ENCODE assay signal across 13 mouse cellular contexts in the genomic region with DNA sequence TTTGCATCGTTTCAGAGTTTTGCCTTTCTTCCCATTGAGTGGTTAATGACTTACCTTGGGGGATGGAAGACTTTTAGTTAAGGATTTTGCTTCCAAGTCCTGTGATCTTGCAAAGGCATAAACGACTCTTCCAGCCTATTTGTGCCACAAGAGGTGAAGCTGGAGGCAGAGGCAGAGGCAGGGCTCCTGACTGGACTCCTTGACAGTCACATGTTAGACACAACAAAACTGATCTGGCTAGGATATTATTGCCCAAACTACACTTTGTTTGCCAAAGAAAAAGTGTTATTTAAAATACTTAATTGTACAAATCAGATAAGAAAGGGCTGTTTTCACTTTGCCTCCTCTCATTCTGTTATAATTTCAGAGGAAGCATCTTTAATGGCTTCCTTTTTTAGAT. TPM values are rescaled to one million over a fixed set of nuclear protein-coding genes. Genes with fewer than 3 reads are reported as not detected.
DNase-seq lines count a peak whose midpoint lies in the region; ATAC-seq and TF ChIP-seq lines count a peak whose summit lies in the region.
"Had no signal": no experiment of that assay in that cellular context is flagged by ENCODE, and none has a peak within 500 bp of the region (broad histone marks: within the 10 kb centered on the region; RNA-seq: fewer than 3 reads in every experiment).

No protein-coding gene starts in this region.

- no peak for TF ChIP-seq POLR2A in bone marrow, adult 2 months (IDR thresholded peaks at IDR 0.05; ENCODE audit: borderline replicate concordance, control insufficient read depth, low read depth, low read length)

- no peaks in the 10 kb centered on the region for H3K36me3 ChIP-seq in heart, embryonic 13.5 days
- no peaks in the 10 kb centered on the region for H3K36me3 ChIP-seq in lung, embryonic 15.5 days
- peaks cover 26% of the 10 kb centered on the region for H3K36me3 ChIP-seq in liver, embryonic 12.5 days
- H3K36me3 ChIP-seq: hindbrain, embryonic 13.5 days had no signal

- DNase-seq in heart, adult 11 months = no peak
- no peak for DNase-seq in lung, adult 18-20 months
- DNase-seq in embryo, embryonic 10 days (ENCODE audit: low spot score) = no peak
- DNase-seq in retina, postnatal 1 day = no peak
- DNase-seq: cerebellum, adult 11 months; embryo, embryonic 11 days had no signal

- no peaks in the 10 kb centered on the region for H3K27me3 ChIP-seq in heart, embryonic 13.5 days (replicated peaks)
- no peaks in the 10 kb centered on the region for H3K27me3 ChIP-seq in lung, embryonic 15.5 days
- no peaks in the 10 kb centered on the region for H3K27me3 ChIP-seq in liver, embryonic 12.5 days (replicated peaks)
- H3K27me3 ChIP-seq: hindbrain, embryonic 13.5 days; Patski had no signal

- ATAC-seq in heart, embryonic 13.5 days (ENCODE audit: extremely low read depth, insufficient number of reproducible peaks, low FRiP score, low TSS enrichment) = no peak
- ATAC-seq in lung, embryonic 15.5 days (ENCODE audit: borderline replicate concordance, extremely low read depth, low FRiP score, low TSS enrichment) = no peak
- ATAC-seq in liver, embryonic 12.5 days = no peak
- ATAC-seq: Patski had no signal

- no peak for TF ChIP-seq CTCF in bone marrow, adult 2 months (IDR thresholded peaks at IDR 0.05; ENCODE audit: control insufficient read depth, insufficient read depth, low read length)

- peak overlapping the region; percentile 80 for H3K4me2 ChIP-seq in heart, embryonic 13.5 days
- peak overlapping the region; percentile 77 for H3K4me2 ChIP-seq in lung, embryonic 15.5 days
- peak overlapping the region; percentile 82 for H3K4me2 ChIP-seq in liver, embryonic 12.5 days

- H3K4me3 ChIP-seq in heart, embryonic 13.5 days = peak overlapping the region; percentile 99
- peak overlapping the region; percentile 80; the same call in 1 of the 2 replicates for H3K4me3 ChIP-seq in lung, embryonic 15.5 days
- H3K4me3 ChIP-seq in bone marrow, adult 2 months (replicated peaks; ENCODE audit: control insufficient read depth, low read depth, low read length) = peak overlapping the region; percentile 44
- peak overlapping the region; percentile 99 for H3K4me3 ChIP-seq in liver, embryonic 12.5 days

- 16% methylated on average over 2 of the region's 2 CpGs for WGBS in heart, embryonic 13.5 days
- 14% methylated on average over 2 of the region's 2 CpGs for WGBS in lung, embryonic 15.5 days
- 25% methylated on average over 2 of the region's 2 CpGs for WGBS in bone marrow, adult 2 months
- 10% methylated on average over 2 of the region's 2 CpGs for WGBS in liver, embryonic 12.5 days (ENCODE audit: insufficient replicate concordance)

- H3K27ac ChIP-seq in heart, embryonic 13.5 days (replicated peaks) = peak overlapping the region; percentile 97
- 0 out of 2 replicates have a peak overlapping the region, but pooled peaks have one; percentile 22 for H3K27ac ChIP-seq in lung, embryonic 15.5 days
- H3K27ac ChIP-seq in bone marrow, adult 2 months (ENCODE audit: control insufficient read depth, insufficient read depth, low read depth, low read length, poor library complexity) = peak overlapping the region; percentile 85
- peak overlapping the region; percentile 100 for H3K27ac ChIP-seq in liver, embryonic 12.5 days
- H3K27ac ChIP-seq: hindbrain, embryonic 13.5 days; macrophage had no signal

- H3K9ac ChIP-seq in heart, embryonic 13.5 days = peak overlapping the region; percentile 98; the same call in 1 of the 2 replicates
- H3K9ac ChIP-seq in lung, embryonic 15.5 days = no peak overlapping the region
- H3K9ac ChIP-seq in liver, embryonic 12.5 days = peak overlapping the region; percentile 100

- H3K4me1 ChIP-seq in heart, embryonic 13.5 days = peaks cover 68% of the 10 kb centered on the region
- peaks cover 61% of the 10 kb centered on the region for H3K4me1 ChIP-seq in lung, embryonic 15.5 days
- peaks cover 2% of the 10 kb centered on the region for H3K4me1 ChIP-seq in bone marrow, adult 2 months (ENCODE audit: control insufficient read depth, insufficient read depth, low read length)
- peaks cover 66% of the 10 kb centered on the region for H3K4me1 ChIP-seq in liver, embryonic 12.5 days

- no peaks in the 10 kb centered on the region for H3K9me3 ChIP-seq in heart, embryonic 13.5 days
- H3K9me3 ChIP-seq in lung, embryonic 15.5 days = no peaks in the 10 kb centered on the region
- no peaks in the 10 kb centered on the region for H3K9me3 ChIP-seq in liver, embryonic 12.5 days (replicated peaks)
- H3K9me3 ChIP-seq: hindbrain, embryonic 13.5 days had no signal

RNA-seq across cellular contexts. Expression of gene Nadk2, which starts 3.1 kb away (rescaled TPM):
- 45.2 and 48.8 TPM in 2 replicates for polyA plus RNA-seq in heart, embryonic 13.5 days (2015; fragmentation: Nextera tagmentation; extraction: Ambion mirVana)
- polyA plus RNA-seq in lung, embryonic 15.5 days (2015; fragmentation: Nextera tagmentation; extraction: Ambion mirVana) = 33.0 and 35.6 TPM in 2 replicates
- polyA plus RNA-seq in bone marrow, adult 2 months (2011; ENCODE audit: insufficient read depth, insufficient read length, low replicate concordance, missing spikeins) = 57.6 and 70.0 TPM in 2 replicates
- 139 and 143 TPM in 2 replicates for polyA plus RNA-seq in liver, embryonic 12.5 days (2016; fragmentation: Nextera tagmentation; extraction: Ambion mirVana)

Comparison
In these comparisons a context has a peak if more than half of its experiments do, and no peak if none do; other contexts are left out.
1. H3K27ac ChIP-seq: peak in every context shown above with its lines; median percentile 100 in liver, embryonic 12.5 days; 97 in heart, embryonic 13.5 days; 85 in bone marrow, adult 2 months; 22 in lung, embryonic 15.5 days.
2. H3K4me3 ChIP-seq: peak in every context shown above with its lines; median percentile 99 in heart, embryonic 13.5 days; 99 in liver, embryonic 12.5 days; 80 in lung, embryonic 15.5 days; 44 in bone marrow, adult 2 months.